Mouse (Mus musculus) stomach, postnatal 0 days (tissue): ENCODE data around the gene Cyp4a32. TPM values are rescaled to one million over a fixed set of nuclear protein-coding genes. Genes with fewer than 3 reads are reported as not detected.
"Not testable (repeated sequence)": the region's sequence is repeated elsewhere in the genome, so short reads cannot be mapped to it uniquely, and the experiment has no call there.

ENCODE experiments used
- ATAC-seq: fragments of 200-750 bp; cut with Nextera tagmentation; 2 replicates; pipeline ENCODE4 v1.8.0; 2017; ENCODE audit not compliant: low FRiP score, low TSS enrichment
- DNase-seq: peaks from one replicate; pipeline ENCODE4 v3.0.0-alpha.2; 2016; ENCODE audit warnings: low spot score
- H3K27ac ChIP-seq: fragments of 300-500 bp; sonication (generic); replicated peaks from 2 replicates; pipeline ENCODE4 v1.5.1; 2014; ENCODE audit warnings: mild to moderate bottlenecking, control low read depth
- H3K27me3 ChIP-seq: fragments of 300-500 bp; sonication (generic); 2 replicates; pipeline ENCODE4 v1.6.1; 2014; ENCODE audit warnings: low read length; ENCODE audit not compliant: control insufficient read depth, insufficient read depth
- H3K36me3 ChIP-seq: fragments of 300-500 bp; sonication (generic); 2 replicates; pipeline ENCODE4 v1.6.1; 2014; ENCODE audit warnings: low read length, mixed read lengths; ENCODE audit not compliant: control insufficient read depth, insufficient read depth
- H3K4me1 ChIP-seq: fragments of 300-500 bp; sonication (generic); replicated peaks from 2 replicates; pipeline ENCODE4 v1.6.1; 2014; ENCODE audit warnings: antibody characterized with exemption; ENCODE audit not compliant: control insufficient read depth, insufficient read depth
- H3K4me2 ChIP-seq: fragments of 300-500 bp; sonication (generic); replicated peaks from 2 replicates; pipeline ENCODE4 v1.6.1; 2014; ENCODE audit warnings: low read depth, mild to moderate bottlenecking, control low read depth, moderate library complexity
- H3K4me3 ChIP-seq: fragments of 300-500 bp; sonication (generic); 2 replicates; pipeline ENCODE4 v1.5.1; 2014; ENCODE audit warnings: low read depth, low read length, control low read depth
- H3K9ac ChIP-seq: fragments of 300-500 bp; sonication (generic); 2 replicates; pipeline ENCODE4 v1.6.1; 2014; ENCODE audit warnings: mild to moderate bottlenecking, low read length, control low read depth, mixed read lengths
- H3K9me3 ChIP-seq: fragments of 300-500 bp; sonication (generic); 2 replicates; pipeline ENCODE4 v1.6.1; 2016; ENCODE audit warnings: low read length; ENCODE audit not compliant: control insufficient read depth
- CTCF ChIP-seq: IDR thresholded peaks from 2 replicates; pipeline ENCODE4 v1.5.1; 2016; ENCODE audit warnings: antibody characterized with exemption, low read depth, mild to moderate bottlenecking, moderate library complexity
- EP300 ChIP-seq: optimal IDR thresholded peaks from 2 replicates; pipeline ENCODE3; 2016; ENCODE audit warnings: antibody characterized with exemption
- WGBS: fragments of 180-500 bp; shearing (Covaris S2); extraction: QIAGEN DNeasy Blood & Tissue Kit; methylation state at CpG from one replicate; pipeline ENCODE4 v1.1.7; 2014; 5-methylcytosine and 5-hydroxymethylcytosine counted together
- polyA plus RNA-seq: library from polyadenylated mRNA; unstranded; fragments of >200 nt; fragmentation: Nextera tagmentation; extraction: Ambion mirVana; gene quantifications from 2 replicates; pipeline ENCODE4 v1.2.1, GENCODE M21; 2015

Gene Cyp4a32
- polyA plus RNA-seq, 1 experiment from 2014 or later: 0.08 TPM

- no peak overlapping the region for H3K9ac ChIP-seq
- no peaks in the 10 kb centered on the region for H3K27me3 ChIP-seq
- H3K4me3 ChIP-seq: no peak overlapping the region
- DNase-seq (peak; percentile 9), ATAC-seq (no peak)
- no peak overlapping the region for H3K4me2 ChIP-seq
- no peaks in the 10 kb centered on the region for H3K36me3 ChIP-seq
- 41% methylated on average over 5 of the region's 5 CpGs for WGBS
- no peaks in the 10 kb centered on the region for H3K4me1 ChIP-seq
- TF ChIP-seq EP300 (no peak), CTCF (no peak)
- H3K9me3 ChIP-seq: no peaks in the 10 kb centered on the region
- H3K27ac ChIP-seq: no peak overlapping the region
Measured at GRCm38 (mm10) chr4:115642967-115643754, 42.4 kb downstream of the Cyp4a32 start.

DNA sequence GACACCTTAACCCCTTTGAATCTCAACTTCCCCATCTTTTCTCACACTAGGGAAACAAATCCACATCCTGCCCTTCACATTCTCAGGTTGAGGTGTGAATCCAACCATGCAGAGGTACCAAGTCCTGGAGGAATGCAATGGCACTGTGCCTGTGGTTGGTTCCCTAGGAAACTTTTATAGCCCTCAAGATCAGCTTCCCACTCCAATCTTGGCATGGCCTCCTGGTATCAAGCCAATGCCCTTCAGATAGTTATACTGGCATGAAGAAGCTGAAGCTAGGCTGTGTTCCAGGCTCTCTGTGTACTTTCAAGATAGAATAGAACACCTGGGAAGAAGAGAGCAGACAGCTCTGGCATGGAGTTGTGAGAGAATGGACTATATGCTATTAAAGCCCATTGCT is 44.6 kb downstream of the Cyp4a32 start:
- no peaks in the 10 kb centered on the region for H3K4me1 ChIP-seq
- H3K9me3 ChIP-seq: no peaks in the 10 kb centered on the region
- H3K27ac ChIP-seq: no peak overlapping the region
- ATAC-seq: no peak
- H3K27me3 ChIP-seq: no peaks in the 10 kb centered on the region
- no peaks in the 10 kb centered on the region for H3K36me3 ChIP-seq
- TF ChIP-seq CTCF (no peak), EP300 (no peak)
- peak; percentile 6 for DNase-seq
- H3K4me2 ChIP-seq: no peak overlapping the region
- H3K9ac ChIP-seq: no peak overlapping the region
- no peak overlapping the region for H3K4me3 ChIP-seq

DNA sequence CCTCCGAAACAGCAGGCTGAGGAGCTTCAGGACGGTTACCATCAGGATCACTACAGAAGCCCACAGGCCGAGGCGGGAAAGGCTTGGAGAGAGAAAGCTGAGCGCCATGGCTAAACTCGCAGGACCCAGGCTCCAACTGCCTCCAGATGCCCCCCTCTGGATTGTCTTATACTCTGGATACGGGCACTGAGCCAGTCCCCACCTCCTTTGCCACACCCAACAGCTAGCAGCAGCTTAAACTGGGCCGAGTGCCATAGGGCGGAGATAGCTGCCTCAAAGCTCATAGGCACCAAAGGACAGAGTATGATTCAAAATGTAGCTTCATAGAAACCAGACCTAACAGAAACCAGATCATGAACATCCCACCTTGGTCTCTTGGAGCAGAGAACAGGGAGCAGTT is 46.8 kb downstream of the Cyp4a32 start, which contains the start of gene Cyp4b1:
Cyp4b1 (minus strand) TSS at position 144 of the 400 bp plus-strand sequence.
- H3K9ac ChIP-seq: no peak within 1 kb of the TSS
- TF ChIP-seq EP300 (no peak), CTCF (no peak)
- no peaks in the 10 kb centered on the region for H3K36me3 ChIP-seq
- H3K4me1 ChIP-seq: no peaks in the 10 kb centered on the region
- WGBS: 61% methylated on average over 9 of the region's 9 CpGs
- H3K27ac ChIP-seq: no peak within 1 kb of the TSS
- no peaks in the 10 kb centered on the region for H3K27me3 ChIP-seq
- no peak within 1 kb of the TSS for H3K4me3 ChIP-seq
- DNase-seq: peak; percentile 77
- H3K4me2 ChIP-seq: no peak within 1 kb of the TSS
- no peaks in the 10 kb centered on the region for H3K9me3 ChIP-seq
- ATAC-seq: peak; percentile 59; the same call in 1 of the 2 replicates

GRCm38 (mm10) chr4:115648752-115649151 is 48.0 kb downstream of the Cyp4a32 start:
- no peak for ATAC-seq
- H3K36me3 ChIP-seq: no peaks in the 10 kb centered on the region

DNA sequence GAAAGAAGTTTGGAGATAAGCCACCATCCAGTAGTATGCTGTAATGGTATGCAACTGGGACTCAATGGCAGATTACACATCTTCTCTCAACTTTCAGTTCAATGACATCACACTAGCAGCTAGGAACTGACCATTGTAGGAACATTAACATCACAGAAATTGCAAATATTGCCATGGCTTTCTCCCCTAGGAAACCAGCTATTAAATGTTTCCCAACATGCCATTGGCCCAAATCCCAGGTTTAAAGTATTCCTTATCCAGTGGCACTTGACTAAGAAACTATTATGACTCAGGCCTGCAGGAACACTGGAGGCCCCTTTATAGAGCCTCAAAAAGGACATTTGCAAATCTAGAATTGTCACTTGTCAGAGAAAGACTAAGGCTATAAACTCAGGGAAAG is 48.6 kb downstream of the Cyp4a32 start:
- no peaks in the 10 kb centered on the region for H3K27me3 ChIP-seq
- ATAC-seq (no peak), DNase-seq (peak; percentile 5)
- no peak overlapping the region for H3K27ac ChIP-seq
- no peaks in the 10 kb centered on the region for H3K36me3 ChIP-seq
- no peak overlapping the region for H3K4me3 ChIP-seq
- H3K9ac ChIP-seq: no peak overlapping the region
- no peaks in the 10 kb centered on the region for H3K9me3 ChIP-seq
- TF ChIP-seq EP300 (no peak), CTCF (no peak)
- H3K4me2 ChIP-seq: no peak overlapping the region
- H3K4me1 ChIP-seq: no peaks in the 10 kb centered on the region

More at GRCm38 (mm10) chr4:115648752-115649151, 48.0 kb downstream of the Cyp4a32 start:
- no peak overlapping the region for H3K27ac ChIP-seq
- H3K9me3 ChIP-seq: no peaks in the 10 kb centered on the region
- H3K4me2 ChIP-seq: no peak overlapping the region
- H3K27me3 ChIP-seq: no peaks in the 10 kb centered on the region
- peak; percentile 5 for DNase-seq
- H3K4me3 ChIP-seq: no peak overlapping the region
- no peak overlapping the region for H3K9ac ChIP-seq
- no peak for TF ChIP-seq EP300
- no peak for TF ChIP-seq CTCF
- no peaks in the 10 kb centered on the region for H3K4me1 ChIP-seq
- 63% methylated on average over 2 of the region's 2 CpGs for WGBS

- ATAC-seq (no peak), DNase-seq (no peak)
- H3K9ac ChIP-seq: no peak overlapping the region
- H3K27ac ChIP-seq: no peak overlapping the region
- TF ChIP-seq EP300: no peak
- 66% methylated on average over 5 of the region's 5 CpGs for WGBS
- no peak overlapping the region for H3K4me3 ChIP-seq
- no peaks in the 10 kb centered on the region for H3K9me3 ChIP-seq
- H3K27me3 ChIP-seq: no peaks in the 10 kb centered on the region
- no peak overlapping the region for H3K4me2 ChIP-seq
- H3K36me3 ChIP-seq: no peaks in the 10 kb centered on the region
- H3K4me1 ChIP-seq: no peaks in the 10 kb centered on the region
Measured at GRCm38 (mm10) chr4:115650866-115651265, 50.1 kb downstream of the Cyp4a32 start.

GRCm38 (mm10) chr4:115655841-115656534 is 55.2 kb downstream of the Cyp4a32 start:
- not testable (repeated sequence) for H3K36me3 ChIP-seq, H3K4me1 ChIP-seq, H3K9me3 ChIP-seq, ATAC-seq, H3K4me2 ChIP-seq, H3K4me3 ChIP-seq, H3K27me3 ChIP-seq, DNase-seq, H3K27ac ChIP-seq, H3K9ac ChIP-seq
- 66% methylated on average over 7 of the region's 7 CpGs for WGBS

- H3K4me1 ChIP-seq, ATAC-seq, H3K27ac ChIP-seq, H3K4me3 ChIP-seq, H3K27me3 ChIP-seq, DNase-seq, H3K9ac ChIP-seq, H3K4me2 ChIP-seq, H3K9me3 ChIP-seq, H3K36me3 ChIP-seq: not testable (repeated sequence)
- WGBS: 87% methylated on average over 1 of the region's 1 CpGs
Measured at GRCm38 (mm10) chr4:115656535-115656922, 55.8 kb downstream of the Cyp4a32 start.
